Mouse (Mus musculus) ES-E14 (cell line): ENCODE measurements around the gene Crebzf. TPM values are rescaled to one million over a fixed set of nuclear protein-coding genes. Genes with fewer than 3 reads are reported as not detected.

Experiments
- DNase-seq: peaks from one replicate; pipeline ENCODE4 v3.0.0-alpha.2; 2013; ENCODE audit warnings: low read depth, low spot score
- H3K27ac ChIP-seq: 2 replicates; pipeline ENCODE4 v1.5.1; 2012; ENCODE audit warnings: low read depth, mild to moderate bottlenecking, low read length, moderate library complexity, mixed read lengths; ENCODE audit not compliant: poor library complexity, insufficient read depth, severe bottlenecking
- H3K36me3 ChIP-seq: 2 replicates; pipeline ENCODE4 v1.6.1; 2012; ENCODE audit warnings: mild to moderate bottlenecking, low read length, moderate library complexity, mixed read lengths; ENCODE audit not compliant: control insufficient read depth, poor library complexity, insufficient read depth, severe bottlenecking
- H3K4me1 ChIP-seq, 2 experiments: fragments of 150-350 bp in 1 of 2; sonication (generic) in 1 of 2; 2 replicates each; pipeline ENCODE4 v1.6.1; 2012; ENCODE audit warnings: low read length in 2 of 2, mild to moderate bottlenecking in 1 of 2, mixed read lengths in 1 of 2; ENCODE audit not compliant: control insufficient read depth in 2 of 2, insufficient read depth in 2 of 2, poor library complexity in 1 of 2
- H3K4me3 ChIP-seq, 2 experiments: fragments of 150-350 bp in 1 of 2; sonication (generic) in 1 of 2; 2 replicates each; pipeline ENCODE4 v1.5.1; 2012; ENCODE audit warnings: low read length in 2 of 2, low read depth in 1 of 2, mild to moderate bottlenecking in 1 of 2, mixed read lengths in 1 of 2; ENCODE audit not compliant: insufficient read depth in 1 of 2, poor library complexity in 1 of 2, severe bottlenecking in 1 of 2
- H3K9ac ChIP-seq: 2 replicates; pipeline ENCODE4 v1.6.1; 2012; ENCODE audit warnings: low read depth, mild to moderate bottlenecking, low read length, mixed read lengths; ENCODE audit not compliant: poor library complexity, insufficient read depth, severe bottlenecking
- H3K9me3 ChIP-seq: fragments of 150-350 bp; sonication (generic); 2 replicates; pipeline ENCODE4 v1.6.1; 2012; ENCODE audit warnings: low read depth, mild to moderate bottlenecking, low read length; ENCODE audit not compliant: control insufficient read depth, insufficient read depth
- CHD2 ChIP-seq: IDR thresholded peaks from 2 replicates; pipeline ENCODE4 v1.6.1; 2014; ENCODE audit warnings: mild to moderate bottlenecking, low read depth, low read length, inconsistent platforms
- HCFC1 ChIP-seq: IDR thresholded peaks from 2 replicates; pipeline ENCODE4 v1.6.1; 2012; ENCODE audit warnings: low read length, inconsistent platforms, borderline replicate concordance; ENCODE audit not compliant: insufficient read depth
- MAFK ChIP-seq: IDR thresholded peaks from 2 replicates; pipeline ENCODE4 v1.6.1; 2014; ENCODE audit warnings: mild to moderate bottlenecking, low read depth, low read length, inconsistent platforms; ENCODE audit not compliant: insufficient read depth
- ZC3H11A ChIP-seq: IDR thresholded peaks from 2 replicates; pipeline ENCODE4 v1.6.1; 2012; ENCODE audit warnings: low read depth, mild to moderate bottlenecking, inconsistent platforms, low read length, borderline replicate concordance
- ZNF384 ChIP-seq: IDR thresholded peaks from 2 replicates; pipeline ENCODE4 v1.6.1; 2012; ENCODE audit warnings: low read depth, low read length, inconsistent platforms
- in situ Hi-C, 2 experiments: fragments of 600-800 bp; cut with MboI; formaldehyde crosslinking; loops; one replicate each; pipeline ENCODE4 v1.15.1; 2025; ENCODE audit warnings: low sequenced_read_pairs in 2 of 2, inconsistent platforms in 1 of 2; ENCODE audit not compliant: unreplicated experiment in 2 of 2
- total RNA-seq: library from RNA; depleted of rRNA; stranded (reverse); fragments of 300-350 nt; gene quantifications from 2 replicates; pipeline ENCODE4 v1.2.3, GENCODE M21; 2012

Gene Crebzf
- total RNA-seq, 1 experiment, result 56.6 TPM

DNA sequence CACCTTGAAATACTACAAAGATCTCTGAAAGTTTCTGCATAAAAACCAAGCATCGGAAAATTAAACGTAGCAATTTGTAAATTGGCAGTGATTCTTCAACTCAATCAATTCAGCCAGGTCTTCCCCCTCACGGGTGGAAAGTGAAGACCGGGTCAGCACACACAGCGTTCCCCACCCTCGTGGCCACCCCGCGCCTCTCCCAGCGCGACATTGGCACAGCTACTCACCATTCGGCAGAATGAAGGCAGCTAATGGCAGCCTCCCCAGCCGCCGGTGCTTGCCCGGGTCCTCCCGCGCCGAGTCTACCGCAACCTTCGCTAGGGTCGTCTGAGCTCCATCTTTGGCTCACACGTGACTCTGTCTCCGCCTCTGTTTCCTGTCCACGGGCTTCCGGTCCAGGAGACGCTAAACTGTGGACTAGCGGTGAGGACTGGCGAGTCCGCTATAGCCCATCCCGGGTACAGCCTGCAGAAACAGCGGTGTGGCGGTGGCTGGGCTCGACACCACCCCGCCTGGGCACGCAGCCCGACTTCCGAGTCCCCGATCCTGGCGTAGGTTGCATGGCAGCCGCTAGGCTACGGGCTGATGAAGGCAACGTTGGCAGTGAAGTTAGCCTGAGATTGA lies 14.4 kb downstream of the Crebzf start, which contains the start of gene Tmem126a:
Tmem126a (minus strand) TSS at position 385 of the 624 bp plus-strand sequence.
- Histone ChIP-seq H3K36me3 (peaks cover 2% of the 10 kb centered on the region; the same call in 1 of the 2 replicates), H3K4me1 (peaks cover 0 to 2% of the 10 kb centered on the region in 2 experiments; a peak in 1 of 4 replicates), H3K4me3 (peak within 1 kb of the TSS; percentile 78 to 80), H3K9ac (peak within 1 kb of the TSS; percentile 95), H3K27ac (peak within 1 kb of the TSS; percentile 27), H3K9me3 (no peaks in the 10 kb centered on the region)
- DNase-seq, result peak; percentile 56
- in situ Hi-C loops, result no loop called here
- TF ChIP-seq CHD2 (no peak), ZC3H11A (no peak), HCFC1 (no peak), ZNF384 (no peak), MAFK (no peak)

DNA sequence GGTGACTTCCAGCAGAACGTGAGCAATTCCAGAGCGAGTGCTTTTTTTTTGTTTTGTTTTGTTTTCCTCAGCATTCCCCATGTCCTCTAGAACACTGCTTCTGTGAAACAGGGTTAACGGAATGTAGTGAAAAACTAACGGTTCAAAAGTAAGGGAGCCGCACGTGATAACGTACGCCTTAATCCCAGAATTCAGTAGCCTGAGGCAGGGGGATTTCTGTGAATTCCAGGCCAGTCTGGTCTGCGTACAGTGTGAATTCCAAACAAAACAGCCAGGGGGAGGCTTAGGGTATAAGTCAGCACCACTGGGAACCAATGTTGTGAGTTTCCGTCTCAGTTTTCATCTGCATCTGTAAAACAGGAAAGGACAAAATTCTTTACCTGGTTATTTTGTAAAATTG lies 15.0 kb downstream of the Crebzf start:
- DNase-seq, result no peak
- TF ChIP-seq ZC3H11A (no peak), ZNF384 (no peak), MAFK (no peak), CHD2 (no peak), HCFC1 (no peak)
- in situ Hi-C loops, result no loop called here
- peak overlapping the region; percentile 78 to 80 for H3K4me3 ChIP-seq
- H3K36me3 ChIP-seq, result peaks cover 2% of the 10 kb centered on the region; the same call in 1 of the 2 replicates
- H3K9ac ChIP-seq, result peak overlapping the region; percentile 95
- no peaks in the 10 kb centered on the region for H3K9me3 ChIP-seq
- H3K27ac ChIP-seq, result peak overlapping the region; percentile 3; the same call in 1 of the 2 replicates
- H3K4me1 ChIP-seq, result peaks cover 0 to 2% of the 10 kb centered on the region in 2 experiments; a peak in 1 of 4 replicates

DNA sequence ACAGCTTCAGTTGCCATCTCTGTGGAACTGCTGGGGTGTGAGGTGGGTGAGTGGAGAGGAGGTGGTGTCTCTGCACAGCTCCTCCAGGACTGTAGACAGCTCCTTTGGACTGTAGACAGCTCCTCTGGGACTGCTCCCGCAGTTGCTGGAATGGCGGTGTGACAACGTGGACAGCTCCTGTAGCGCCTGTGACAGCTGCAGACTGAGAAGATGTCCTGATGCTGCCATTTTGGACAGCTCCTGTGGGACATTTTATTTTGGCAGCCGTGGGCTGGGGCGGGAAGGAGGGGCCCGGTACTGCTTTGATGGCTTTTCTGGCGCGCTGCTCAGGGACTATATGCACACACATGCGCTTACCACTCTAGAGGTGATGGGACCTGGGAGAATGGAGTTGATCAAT lies 17.8 kb downstream of the Crebzf start:
- H3K9me3 ChIP-seq, result no peaks in the 10 kb centered on the region
- in situ Hi-C loops, result no loop called here
- TF ChIP-seq CHD2 (no peak), ZC3H11A (no peak), HCFC1 (no peak), MAFK (no peak), ZNF384 (no peak)
- H3K4me1 ChIP-seq, result peaks cover 0 to 2% of the 10 kb centered on the region in 2 experiments; a peak in 1 of 4 replicates
- no peak overlapping the region for H3K27ac ChIP-seq
- H3K4me3 ChIP-seq, result no peak overlapping the region
- peak; percentile 51 for DNase-seq
- no peaks in the 10 kb centered on the region for H3K36me3 ChIP-seq
- no peak overlapping the region for H3K9ac ChIP-seq

DNA sequence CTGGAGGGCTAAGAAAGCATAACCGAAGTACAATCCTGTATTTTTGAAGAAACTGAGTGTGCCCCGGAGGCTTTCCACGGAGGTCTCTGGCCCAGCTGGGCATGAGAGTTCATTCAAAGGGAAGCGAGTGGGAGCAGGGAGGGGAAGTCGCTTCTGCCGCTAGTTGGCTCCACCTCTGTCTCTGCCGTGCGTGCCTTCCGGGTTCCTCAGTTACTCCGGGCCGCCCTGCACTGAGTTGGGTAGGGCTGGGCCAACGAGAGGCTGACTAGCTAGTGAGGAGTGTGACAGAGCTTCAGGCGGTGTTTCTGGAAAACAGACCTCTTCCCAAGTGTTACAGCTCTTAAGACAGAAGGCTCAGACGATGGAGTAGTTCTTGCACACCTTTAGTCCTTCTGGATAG lies 18.4 kb downstream of the Crebzf start:
- Histone ChIP-seq H3K4me3 (peak overlapping the region in 1 of 2 experiments; percentile 14; a peak in 1 of 4 replicates), H3K9me3 (no peaks in the 10 kb centered on the region), H3K4me1 (peaks cover 0 to 2% of the 10 kb centered on the region in 2 experiments; a peak in 1 of 4 replicates), H3K9ac (no peak overlapping the region), H3K36me3 (no peaks in the 10 kb centered on the region), H3K27ac (no peak overlapping the region)
- TF ChIP-seq HCFC1 (no peak), CHD2 (no peak), ZNF384 (no peak), MAFK (no peak), ZC3H11A (no peak)
- DNase-seq, result no peak
- in situ Hi-C loops, result no loop called here
